Comparison of ENCODE assay signal across 25 mouse cellular contexts in genomic region chr6:148543047-148543446, GRCm38 (mm10).
"Had no signal": no experiment of that assay in that cellular context is flagged by ENCODE, and none has a peak within 500 bp of the region (broad histone marks: within the 10 kb centered on the region; RNA-seq: fewer than 3 reads in every experiment).

No protein-coding gene starts in this region.

- H3K4me1 ChIP-seq: limb, embryonic 13.5 days; limb, embryonic 15.5 days; liver, embryonic 15.5 days had no signal

- H3K27ac ChIP-seq: heart, embryonic 10.5 days; hindbrain, embryonic 14.5 days; kidney, embryonic 15.5 days; kidney, postnatal 0 days; limb, embryonic 13.5 days; limb, embryonic 15.5 days; liver, embryonic 13.5 days; liver, embryonic 15.5 days had no signal

- DNase-seq: gastrocnemius, postnatal 14 days; gastrocnemius, postnatal 36 days; heart, adult 18-20 months; heart, postnatal 14 days; heart, postnatal 36 days; kidney, adult 11 months; kidney, adult 2 months; kidney, adult 9 months; kidney, postnatal 14 days; kidney, postnatal 36 days; layer of hippocampus, adult 9-11 months; layer of hippocampus, postnatal 36 days; left cerebral cortex, postnatal 4 days; liver, embryonic 13.5 days; liver, postnatal 0 days had no signal

- H3K9ac ChIP-seq: heart, embryonic 12.5 days; hindbrain, embryonic 14.5 days; kidney, embryonic 15.5 days; limb, embryonic 13.5 days; limb, embryonic 15.5 days; liver, embryonic 13.5 days; liver, embryonic 15.5 days; liver, postnatal 0 days had no signal

- H3K36me3 ChIP-seq: heart, embryonic 10.5 days; heart, embryonic 12.5 days; kidney, embryonic 15.5 days; limb, embryonic 13.5 days; limb, embryonic 15.5 days; liver, embryonic 13.5 days; liver, embryonic 15.5 days had no signal

- ATAC-seq: hindbrain, embryonic 16.5 days; intestine, embryonic 16.5 days; liver, postnatal 0 days had no signal

- H3K4me2 ChIP-seq: heart, embryonic 12.5 days; hindbrain, embryonic 14.5 days; kidney, embryonic 15.5 days; limb, embryonic 13.5 days; limb, embryonic 15.5 days; liver, embryonic 13.5 days; liver, embryonic 15.5 days had no signal

- H3K9me3 ChIP-seq: heart, embryonic 10.5 days; heart, embryonic 12.5 days; kidney, embryonic 15.5 days; limb, embryonic 13.5 days; limb, embryonic 15.5 days; liver, embryonic 13.5 days; liver, embryonic 15.5 days had no signal

- H3K27me3 ChIP-seq: heart, embryonic 12.5 days; kidney, embryonic 15.5 days; limb, embryonic 13.5 days; limb, embryonic 15.5 days; liver, embryonic 15.5 days had no signal

- H3K4me3 ChIP-seq: heart, embryonic 10.5 days; heart, embryonic 12.5 days; kidney, embryonic 15.5 days; limb, embryonic 13.5 days; limb, embryonic 15.5 days; liver, embryonic 13.5 days; liver, embryonic 15.5 days had no signal
